In the genomic region with DNA sequence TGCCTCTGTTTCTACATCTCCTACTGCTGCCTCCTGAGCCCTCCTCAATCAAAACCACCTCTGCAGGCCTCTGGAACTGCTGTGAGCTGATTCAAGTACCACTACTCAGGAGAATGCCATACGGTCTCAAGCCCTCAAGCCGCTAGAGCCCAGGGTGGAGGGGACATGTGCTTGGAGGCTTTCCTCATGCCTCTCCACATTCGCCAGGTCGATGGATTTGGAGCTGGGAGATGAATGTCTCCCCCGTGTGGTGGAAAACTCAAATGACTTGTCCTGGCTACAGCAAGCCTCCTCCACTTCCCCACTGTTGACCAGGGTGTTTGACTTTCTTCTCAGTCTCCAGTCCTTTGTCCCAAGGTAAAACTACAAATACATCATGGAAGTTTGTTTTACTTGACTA, we compare ENCODE assay signal across 7 mouse cellular contexts. TPM values are rescaled to one million over a fixed set of nuclear protein-coding genes. Genes with fewer than 3 reads are reported as not detected.
DNase-seq lines count a peak whose midpoint lies in the region; ATAC-seq and TF ChIP-seq lines count a peak whose summit lies in the region.

No protein-coding gene starts in this region.

- no peaks in the 10 kb centered on the region for H3K36me3 ChIP-seq in limb, embryonic 11.5 days (ENCODE audit: control insufficient read depth, insufficient read depth, low read length)

- peak; percentile 79 for TF ChIP-seq CTCF in brain, embryonic 14.5 days (IDR thresholded peaks at IDR 0.05; ENCODE audit: borderline replicate concordance, extremely low read depth, insufficient read depth, insufficient read length)

- TF ChIP-seq POLR2A in brain, embryonic 14.5 days (IDR thresholded peaks at IDR 0.05; ENCODE audit: borderline replicate concordance, extremely low read depth, insufficient read depth, insufficient read length, poor library complexity, severe bottlenecking), result no peak

- ATAC-seq in limb, embryonic 11.5 days (ENCODE audit: insufficient number of reproducible peaks, low FRiP score, low TSS enrichment, low read depth), result peak; percentile 44; the same call in 1 of the 2 replicates

- no peaks in the 10 kb centered on the region for H3K27me3 ChIP-seq in limb, embryonic 11.5 days (ENCODE audit: control insufficient read depth, insufficient read depth, low read length)

- H3K4me2 ChIP-seq in limb, embryonic 11.5 days (ENCODE audit: low read depth, severe bottlenecking), result no peak overlapping the region

- no peak overlapping the region for H3K4me3 ChIP-seq in limb, embryonic 11.5 days (ENCODE audit: low read depth, low read length)

- H3K27ac ChIP-seq in limb, embryonic 11.5 days (replicated peaks; ENCODE audit: low read depth, low read length), result no peak overlapping the region

- intact Hi-C loops in heart, postnatal 10 days (cut with DNase I), result loop anchor here (10.0 kb wide), 1 partner anchor 367 kb away; no protein-coding TSS in a partner anchor

- no peak overlapping the region for H3K9ac ChIP-seq in limb, embryonic 11.5 days (ENCODE audit: low read length)

- no peaks in the 10 kb centered on the region for H3K4me1 ChIP-seq in limb, embryonic 11.5 days (ENCODE audit: control insufficient read depth, insufficient read depth, low read length)

- peak; percentile 24 for DNase-seq in left cerebral cortex, adult 11 months (ENCODE audit: low spot score)
- no peak for DNase-seq in left cerebral cortex, adult 8-10 months (ENCODE audit: low spot score in 2 of 2)
- DNase-seq in MEL-GATA-1-ER (ENCODE audit: extremely low read depth, low read depth), result peak; percentile 51
- DNase-seq in brain, embryonic 14.5 days (ENCODE audit: low read depth), result peak; percentile 77
- DNase-seq in heart, postnatal 10 days, result peak; percentile 53 to 69
- DNase-seq in limb, embryonic 11.5 days (ENCODE audit: low spot score), result peak; percentile 72
- peak; percentile 42 for DNase-seq in retina, postnatal 7 days (ENCODE audit: low read depth, low spot score)

- H3K9me3 ChIP-seq in limb, embryonic 11.5 days (ENCODE audit: control insufficient read depth, low read length), result no peaks in the 10 kb centered on the region

- 21% methylated on average over 5 of the region's 5 CpGs for WGBS in limb, embryonic 11.5 days

RNA-seq across cellular contexts. Expression of gene Egf, which starts 47.0 kb away (rescaled TPM):
- 1 to 10 TPM; 1.8 to 2.7 (median 2.3) TPM for total RNA-seq in left cerebral cortex, adult 8-10 months (2022)
- polyA plus RNA-seq in brain, embryonic 14.5 days (2012; rRNA removed), result 4.8 and 4.9 TPM in 2 replicates
- total RNA-seq in heart, postnatal 10 days (2021), result 1 to 10 TPM; 1.5 to 1.8 TPM
- polyA plus RNA-seq in limb, embryonic 11.5 days (2014; fragmentation: Nextera tagmentation; extraction: Ambion mirVana), result 0.92 and 0.94 TPM in 2 replicates

Comparison
In these comparisons a context has a peak if more than half of its experiments do, and no peak if none do; other contexts are left out.
1. DNase-seq: peak in left cerebral cortex, adult 11 months (single experiment), MEL-GATA-1-ER (single experiment), brain, embryonic 14.5 days (single experiment), heart, postnatal 10 days (2 of 2), limb, embryonic 11.5 days (single experiment) and retina, postnatal 7 days (single experiment); none in left cerebral cortex, adult 8-10 months (0 of 2).